Mouse (Mus musculus): ENCODE measurements around the gene Lef1.

The Lef1 gene

GRCm38 (mm10) chr3:131248444-131248843 is 138.2 kb downstream of the Lef1 start:
- no peak for DNase-seq (ENCODE audit: low read depth, low spot score)

DNA sequence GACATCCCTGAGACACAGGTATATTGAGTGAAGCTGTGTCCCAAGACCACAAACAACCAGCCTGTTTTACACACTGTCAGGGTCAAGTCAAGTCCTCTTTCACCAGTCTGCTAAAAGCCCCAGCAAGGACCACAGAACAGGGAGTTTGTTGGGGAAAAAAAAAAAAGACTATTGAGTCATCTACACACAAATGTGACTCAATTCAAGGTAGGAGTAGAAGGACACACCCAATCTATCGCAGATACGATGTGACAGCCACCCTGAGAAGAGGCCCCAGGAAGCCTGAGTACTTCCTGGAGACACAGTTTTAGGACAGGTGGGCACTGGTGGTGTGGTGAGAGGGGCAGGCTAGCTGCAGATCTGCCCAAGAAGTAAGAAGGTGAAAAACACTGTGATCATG is 140.0 kb downstream of the Lef1 start:
- DNase-seq (ENCODE audit: low read depth, low spot score) = no peak

GRCm38 (mm10) chr3:131250978-131251377 is 140.7 kb downstream of the Lef1 start:
- DNase-seq (ENCODE audit: low read depth, low spot score) = no peak

DNA sequence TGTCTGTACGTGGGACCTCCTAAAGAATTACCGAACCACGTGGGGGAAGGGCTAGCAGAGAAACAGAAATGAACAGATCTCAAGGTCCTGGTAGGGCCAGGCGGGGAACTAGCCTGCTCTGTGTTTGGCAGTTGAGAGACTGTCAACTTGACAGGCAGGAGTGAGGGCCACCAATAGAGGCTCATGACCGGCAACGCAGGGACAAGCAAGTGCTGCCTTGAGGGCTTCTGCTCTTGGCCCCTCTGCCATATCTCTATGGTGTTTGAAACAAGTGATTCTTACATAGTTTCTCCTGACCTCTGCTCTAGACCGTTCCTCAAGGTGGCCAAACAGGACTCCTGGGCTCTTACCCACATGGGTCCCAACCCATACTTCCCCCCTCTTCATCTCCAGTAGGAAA is 141.3 kb downstream of the Lef1 start:
- no peak for DNase-seq (ENCODE audit: low read depth, low spot score)

- DNase-seq (ENCODE audit: low read depth, low spot score) = no peak
These were observed 144.7 kb downstream of the Lef1 start for GRCm38 (mm10) chr3:131254991-131255390.

- no peak for DNase-seq (ENCODE audit: low read depth, low spot score)
These were observed 145.2 kb downstream of the Lef1 start for GRCm38 (mm10) chr3:131255399-131255981.

- DNase-seq (ENCODE audit: low read depth, low spot score) = no peak
These were observed 148.7 kb downstream of the Lef1 start for GRCm38 (mm10) chr3:131258921-131259320.

DNA sequence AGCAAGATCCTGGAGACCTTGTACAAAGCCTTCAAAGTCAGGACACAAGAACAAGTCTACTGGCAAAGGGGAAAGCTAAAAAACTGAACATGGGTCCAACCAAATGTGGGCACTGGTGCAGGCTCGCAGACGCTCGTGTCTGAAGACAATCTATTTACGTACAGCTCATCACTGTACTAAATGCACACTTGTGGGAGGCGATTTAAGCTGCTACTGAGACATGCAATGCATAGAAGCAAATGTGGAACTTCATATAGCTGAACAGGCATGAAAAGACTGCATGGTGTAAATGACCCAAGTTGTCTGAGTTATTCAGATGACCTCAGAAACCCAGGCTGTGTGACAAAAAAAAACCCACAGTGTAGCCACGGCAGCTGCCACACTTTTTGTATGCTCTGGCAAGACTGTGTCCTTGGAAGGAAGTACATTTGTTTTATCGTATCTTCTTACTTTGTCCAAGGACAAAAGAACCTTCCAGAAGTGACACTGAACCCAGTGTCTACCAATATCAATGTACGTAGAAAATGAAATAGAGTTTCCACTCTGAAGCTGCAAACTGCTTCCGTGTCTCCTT is 149.2 kb downstream of the Lef1 start:
- DNase-seq (ENCODE audit: low read depth, low spot score) = no peak

DNA sequence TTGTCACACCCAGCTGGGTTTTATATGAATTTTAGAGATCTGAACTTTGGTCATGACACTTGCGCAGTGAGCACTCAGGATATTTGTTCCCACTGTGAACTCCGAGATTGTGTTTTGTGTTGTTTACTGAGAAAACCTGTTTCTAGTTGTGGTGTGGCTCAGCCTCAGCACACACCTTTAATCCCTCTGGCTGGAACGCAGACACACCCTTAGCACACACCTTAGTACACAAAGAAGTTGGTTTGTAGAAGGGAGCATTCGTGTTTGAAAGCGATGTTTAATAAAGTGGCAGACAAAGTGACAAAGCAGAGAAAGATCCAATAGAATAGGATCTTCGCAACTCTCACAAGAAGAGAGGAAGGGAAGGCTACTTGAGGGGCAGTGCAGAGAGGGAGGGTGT is 150.1 kb downstream of the Lef1 start:
- no peak for DNase-seq (ENCODE audit: low read depth, low spot score)

GRCm38 (mm10) chr3:131263766-131264486 is 153.7 kb downstream of the Lef1 start:
- DNase-seq (ENCODE audit: low read depth, low spot score) = no peak

DNA sequence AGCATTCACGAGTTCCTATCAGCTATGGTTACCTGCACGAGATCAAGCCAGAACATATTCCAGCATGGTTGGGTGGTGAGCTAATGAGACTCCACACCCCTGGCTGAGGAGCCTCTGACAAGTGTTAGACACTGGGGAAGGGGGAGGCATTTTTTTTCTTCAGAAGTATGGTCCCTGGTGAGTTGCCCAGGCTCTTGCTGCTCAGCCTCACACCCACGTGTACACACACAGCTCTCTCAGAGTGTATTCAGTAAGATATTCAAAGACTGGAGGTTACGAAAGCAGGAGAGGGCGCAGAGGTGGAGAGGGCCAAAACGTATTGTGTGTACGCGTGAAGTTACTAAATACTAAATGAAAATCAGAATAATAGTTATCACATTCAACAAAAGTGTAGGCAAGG is 155.2 kb downstream of the Lef1 start:
- DNase-seq (ENCODE audit: low read depth, low spot score) = no peak

DNA sequence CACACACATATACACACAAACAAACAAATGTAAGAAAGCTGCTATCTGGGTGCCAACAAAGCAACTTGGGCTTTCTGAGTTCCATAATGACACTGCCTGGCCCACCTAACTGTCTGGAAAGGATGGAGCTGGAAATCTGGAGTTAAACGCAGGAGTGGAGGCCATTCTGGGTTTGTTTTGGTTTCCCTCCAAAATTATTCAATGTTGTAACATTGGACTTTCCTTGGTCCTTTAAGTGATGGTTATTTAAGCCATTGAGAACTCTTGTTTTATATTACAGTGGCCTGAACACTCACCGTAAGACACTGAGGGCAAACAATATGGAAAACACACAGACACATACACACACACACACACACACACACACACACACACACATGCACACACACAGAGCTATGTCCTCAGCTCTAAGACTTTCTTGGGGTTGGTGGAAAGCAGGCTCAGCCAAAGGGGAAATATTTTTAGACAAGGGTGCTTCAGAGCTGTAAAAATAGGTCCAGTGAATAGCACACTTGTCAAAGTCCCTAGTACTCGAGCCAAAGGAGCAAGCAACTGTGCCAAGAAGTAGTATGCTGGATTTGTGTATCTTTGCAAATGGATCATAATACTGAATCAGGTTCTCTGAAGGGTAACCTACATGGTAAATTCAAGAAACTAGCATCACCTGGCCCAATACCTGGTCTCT is 156.2 kb downstream of the Lef1 start:
- no peak for DNase-seq (ENCODE audit: low read depth, low spot score)

- peak; percentile 33 for DNase-seq (ENCODE audit: low read depth, low spot score)
These were observed 160.1 kb downstream of the Lef1 start for GRCm38 (mm10) chr3:131270381-131270780.

DNA sequence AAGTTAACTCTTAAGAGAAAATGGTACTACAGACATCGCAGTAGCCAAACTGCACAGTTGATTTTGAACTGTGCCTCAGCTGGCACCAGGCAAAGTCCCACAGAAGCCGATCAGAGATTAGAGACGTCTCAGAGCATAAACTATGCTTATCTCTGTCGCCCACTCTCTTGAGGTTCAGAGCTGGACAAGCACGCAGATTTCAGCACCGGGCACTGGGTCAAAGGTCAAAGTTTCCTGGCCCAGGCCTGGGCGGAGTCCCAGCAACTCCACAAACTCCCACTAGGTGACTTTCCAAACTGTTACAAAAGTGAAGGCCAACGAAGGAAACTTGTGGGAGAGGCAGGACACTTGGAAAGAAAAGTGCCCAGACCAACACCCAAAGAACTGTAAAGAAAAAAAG is 160.9 kb downstream of the Lef1 start:
- DNase-seq (ENCODE audit: low read depth, low spot score) = no peak

GRCm38 (mm10) chr3:131271559-131272373 is 161.5 kb downstream of the Lef1 start, which contains the start of gene Hadh:
Hadh (minus strand) TSS chr3:131272101.
- DNase-seq (ENCODE audit: low read depth, low spot score) = peak; percentile 67

DNA sequence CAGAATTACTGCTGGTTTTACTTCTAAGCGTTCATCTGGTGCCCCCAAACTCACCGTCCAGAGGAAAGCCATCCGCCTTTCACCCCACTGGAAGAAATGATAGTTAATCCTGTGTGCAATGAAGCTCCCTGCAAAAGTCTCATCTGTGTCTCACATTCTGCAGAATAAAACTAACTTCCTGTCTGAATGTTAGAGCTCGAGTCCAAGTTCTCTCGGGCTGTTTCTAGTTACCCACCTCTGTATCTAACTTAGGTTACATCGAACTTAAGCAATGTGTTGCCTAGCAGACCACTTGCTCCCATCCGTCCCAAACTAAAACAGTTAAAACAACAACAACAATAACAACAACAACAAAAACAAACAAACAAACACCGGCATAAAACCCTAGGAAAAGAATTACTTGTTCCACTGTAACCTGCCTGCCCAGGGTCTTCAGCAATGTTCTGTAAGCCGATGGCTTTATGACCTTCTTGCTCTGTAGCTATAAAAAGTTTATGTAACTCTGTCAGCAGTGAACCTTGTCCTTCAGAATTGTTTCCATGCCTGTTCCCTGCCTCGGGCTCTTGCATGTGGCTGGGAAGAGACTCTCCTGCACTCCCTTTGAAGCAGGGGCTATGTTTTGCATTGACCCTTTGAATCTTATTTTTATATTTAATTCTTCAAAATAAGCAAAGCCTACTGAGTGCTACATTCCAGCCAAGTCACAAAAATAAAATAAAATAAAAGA is 162.3 kb downstream of the Lef1 start:
- no peak for DNase-seq (ENCODE audit: low read depth, low spot score)

All from retina, postnatal 7 days (tissue).